Mouse (Mus musculus): ENCODE results near the gene Il11ra1. TPM values are rescaled to one million over a fixed set of nuclear protein-coding genes. Genes with fewer than 3 reads are reported as not detected.
A peak's percentile ranks its signal among the peaks of the same experiment; 100 is the strongest.

Il11ra1 gene
- polyA plus RNA-seq, 1 experiment from 2014 or later: 129 TPM

GRCm38 (mm10) chr4:41660851-41661430, 38.8 kb upstream of the Il11ra1 start:
- Histone ChIP-seq H3K4me1 (ENCODE audit: insufficient read depth) (peaks cover 12% of the 10 kb centered on the region), H3K9me3 (ENCODE audit: low read depth, low read length) (no peaks in the 10 kb centered on the region)

GRCm38 (mm10) chr4:41662723-41663122, 37.1 kb upstream of the Il11ra1 start:
- peaks cover 13% of the 10 kb centered on the region for H3K36me3 ChIP-seq (ENCODE audit: insufficient read depth)
- no peak overlapping the region for H3K9ac ChIP-seq
- WGBS: 56% methylated on average over 11 of the region's 11 CpGs
- no peaks in the 10 kb centered on the region for H3K27me3 ChIP-seq (ENCODE audit: insufficient read depth, low read length)
- no peak for TF ChIP-seq CTCF (IDR thresholded peaks at IDR 0.05; ENCODE audit: low read depth)
- H3K4me2 ChIP-seq: no peak overlapping the region
- no peak overlapping the region for H3K27ac ChIP-seq (ENCODE audit: low read depth)
- H3K9me3 ChIP-seq (ENCODE audit: low read depth, low read length): no peaks in the 10 kb centered on the region
- no peak for DNase-seq
- no peak overlapping the region for H3K4me3 ChIP-seq (ENCODE audit: low read depth, low read length)
- peaks cover 12% of the 10 kb centered on the region for H3K4me1 ChIP-seq (ENCODE audit: insufficient read depth)
- no peak for ATAC-seq (ENCODE audit: insufficient read depth)

More at GRCm38 (mm10) chr4:41660851-41661430, 38.8 kb upstream of the Il11ra1 start:
- Histone ChIP-seq H3K27ac (ENCODE audit: low read depth) (no peak overlapping the region), H3K36me3 (ENCODE audit: insufficient read depth) (peaks cover 18% of the 10 kb centered on the region), H3K4me3 (ENCODE audit: low read depth, low read length) (no peak overlapping the region), H3K27me3 (ENCODE audit: insufficient read depth, low read length) (no peaks in the 10 kb centered on the region), H3K4me2 (no peak overlapping the region), H3K9ac (no peak overlapping the region)
- TF ChIP-seq CTCF (IDR thresholded peaks at IDR 0.05; ENCODE audit: low read depth): no peak
- WGBS: 26% methylated on average over 11 of the region's 11 CpGs
- ATAC-seq (ENCODE audit: insufficient read depth) (peak; percentile 18), DNase-seq (peak; percentile 79)

GRCm38 (mm10) chr4:41663614-41664013, 36.2 kb upstream of the Il11ra1 start:
- TF ChIP-seq CTCF (IDR thresholded peaks at IDR 0.05; ENCODE audit: low read depth): no peak
- no peak overlapping the region for H3K27ac ChIP-seq (ENCODE audit: low read depth)
- WGBS: 32% methylated on average over 9 of the region's 9 CpGs
- H3K27me3 ChIP-seq (ENCODE audit: insufficient read depth, low read length): no peaks in the 10 kb centered on the region
- no peak overlapping the region for H3K4me2 ChIP-seq
- no peak for ATAC-seq (ENCODE audit: insufficient read depth)
- H3K4me3 ChIP-seq (ENCODE audit: low read depth, low read length): no peak overlapping the region
- no peak for DNase-seq
- H3K9ac ChIP-seq: no peak overlapping the region
- H3K4me1 ChIP-seq (ENCODE audit: insufficient read depth): peaks cover 12% of the 10 kb centered on the region
- H3K36me3 ChIP-seq (ENCODE audit: insufficient read depth): peaks cover 8% of the 10 kb centered on the region; the same call in 1 of the 2 replicates
- no peaks in the 10 kb centered on the region for H3K9me3 ChIP-seq (ENCODE audit: low read depth, low read length)

DNA sequence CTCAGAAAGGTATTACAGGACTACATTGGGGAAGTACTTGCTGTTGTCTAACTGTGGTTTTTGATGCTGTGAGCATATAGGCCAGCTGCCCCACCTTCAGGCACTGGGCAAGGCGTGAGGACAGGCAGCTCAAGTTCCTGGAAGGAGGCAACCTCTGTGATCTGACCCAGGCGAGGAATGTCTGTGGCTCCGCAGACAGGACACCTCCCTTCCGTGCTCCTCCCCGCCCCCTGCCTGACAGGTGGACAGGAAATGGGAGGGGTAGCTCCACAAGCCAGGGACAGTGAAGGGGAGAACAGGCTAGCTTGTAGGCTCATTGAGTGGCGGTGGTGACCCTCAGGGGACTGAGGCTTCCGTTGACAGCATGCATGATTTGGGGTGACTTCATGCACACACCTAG, 35.3 kb upstream of the Il11ra1 start:
- Histone ChIP-seq H3K4me1 (ENCODE audit: insufficient read depth) (peaks cover 12% of the 10 kb centered on the region), H3K9me3 (ENCODE audit: low read depth, low read length) (no peaks in the 10 kb centered on the region), H3K27me3 (ENCODE audit: insufficient read depth, low read length) (no peaks in the 10 kb centered on the region), H3K4me2 (no peak overlapping the region), H3K36me3 (ENCODE audit: insufficient read depth) (peaks cover 8% of the 10 kb centered on the region; the same call in 1 of the 2 replicates), H3K9ac (no peak overlapping the region), H3K4me3 (ENCODE audit: low read depth, low read length) (no peak overlapping the region), H3K27ac (ENCODE audit: low read depth) (no peak overlapping the region)
- ATAC-seq (ENCODE audit: insufficient read depth): peak; percentile 6; the same call in 1 of the 2 replicates
- no peak for TF ChIP-seq CTCF (IDR thresholded peaks at IDR 0.05; ENCODE audit: low read depth)
- WGBS: 44% methylated on average over 7 of the region's 7 CpGs
- DNase-seq: no peak

- Histone ChIP-seq H3K9ac (no peak overlapping the region), H3K27ac (ENCODE audit: low read depth) (no peak overlapping the region), H3K4me3 (ENCODE audit: low read depth, low read length) (no peak overlapping the region), H3K4me2 (no peak overlapping the region), H3K9me3 (ENCODE audit: low read depth, low read length) (no peaks in the 10 kb centered on the region), H3K4me1 (ENCODE audit: insufficient read depth) (peaks cover 12% of the 10 kb centered on the region), H3K36me3 (ENCODE audit: insufficient read depth) (peaks cover 8% of the 10 kb centered on the region; the same call in 1 of the 2 replicates), H3K27me3 (ENCODE audit: insufficient read depth, low read length) (no peaks in the 10 kb centered on the region)
- peak; percentile 51; the same call in 1 of the 2 replicates for ATAC-seq (ENCODE audit: insufficient read depth)
- WGBS: 7% methylated on average over 5 of the region's 8 CpGs
- DNase-seq: no peak
- no peak for TF ChIP-seq CTCF (IDR thresholded peaks at IDR 0.05; ENCODE audit: low read depth)
Measured at GRCm38 (mm10) chr4:41665009-41665675, 34.6 kb upstream of the Il11ra1 start.

DNA sequence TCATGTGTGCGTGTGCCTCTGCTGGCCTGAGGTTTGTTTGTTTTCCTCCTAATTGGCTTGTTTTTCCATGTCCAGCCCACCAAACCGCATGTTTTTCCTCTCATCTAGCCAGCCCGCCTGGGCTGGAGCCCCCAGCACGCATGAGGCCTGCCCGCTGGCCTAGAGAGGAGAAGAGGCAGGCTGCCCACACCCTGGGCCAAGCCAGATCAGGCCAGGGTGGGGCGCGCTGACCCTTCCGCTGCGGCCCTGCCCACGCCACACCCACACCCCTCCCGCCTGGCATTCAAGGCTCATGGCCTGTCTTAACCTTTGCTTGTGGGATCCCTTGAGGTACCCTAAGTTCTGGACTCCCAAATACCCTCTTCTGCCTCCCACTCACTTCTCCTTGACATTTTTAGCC, 33.1 kb upstream of the Il11ra1 start:
- no peak overlapping the region for H3K27ac ChIP-seq (ENCODE audit: low read depth)
- no peak overlapping the region for H3K9ac ChIP-seq
- H3K4me3 ChIP-seq (ENCODE audit: low read depth, low read length): no peak overlapping the region
- H3K36me3 ChIP-seq (ENCODE audit: insufficient read depth): peaks cover 14% of the 10 kb centered on the region; the same call in 1 of the 2 replicates
- no peak for TF ChIP-seq CTCF (IDR thresholded peaks at IDR 0.05; ENCODE audit: low read depth)
- WGBS: 75% methylated on average over 11 of the region's 11 CpGs
- DNase-seq: no peak
- H3K9me3 ChIP-seq (ENCODE audit: low read depth, low read length): no peaks in the 10 kb centered on the region
- H3K4me1 ChIP-seq (ENCODE audit: insufficient read depth): peaks cover 9% of the 10 kb centered on the region; the same call in 1 of the 2 replicates
- H3K27me3 ChIP-seq (ENCODE audit: insufficient read depth, low read length): no peaks in the 10 kb centered on the region
- no peak overlapping the region for H3K4me2 ChIP-seq
- no peak for ATAC-seq (ENCODE audit: insufficient read depth)

- H3K27ac ChIP-seq (ENCODE audit: low read depth): no peak overlapping the region
- H3K27me3 ChIP-seq (ENCODE audit: insufficient read depth, low read length): peaks cover 4% of the 10 kb centered on the region; the same call in 1 of the 2 replicates
- no peaks in the 10 kb centered on the region for H3K9me3 ChIP-seq (ENCODE audit: low read depth, low read length)
- 0 out of 2 replicates have a peak, but pooled peaks cover 11% of the 10 kb centered on the region for H3K36me3 ChIP-seq (ENCODE audit: insufficient read depth)
- ATAC-seq (ENCODE audit: insufficient read depth): no peak
- WGBS: 77% methylated on average over 18 of the region's 18 CpGs
- DNase-seq: no peak
- no peak overlapping the region for H3K4me2 ChIP-seq
- TF ChIP-seq CTCF (IDR thresholded peaks at IDR 0.05; ENCODE audit: low read depth): no peak
- no peak overlapping the region for H3K9ac ChIP-seq
- no peak overlapping the region for H3K4me3 ChIP-seq (ENCODE audit: low read depth, low read length)
- peaks cover 11% of the 10 kb centered on the region; the same call in 1 of the 2 replicates for H3K4me1 ChIP-seq (ENCODE audit: insufficient read depth)
Measured at GRCm38 (mm10) chr4:41670836-41671235, 29.0 kb upstream of the Il11ra1 start.
